Mouse (Mus musculus) kidney, embryonic 14.5 days (tissue): Measurements from ENCODE around the gene Nme2. TPM values are rescaled to one million over a fixed set of nuclear protein-coding genes. Genes with fewer than 3 reads are reported as not detected.
A peak's percentile ranks its signal among the peaks of the same experiment; 100 is the strongest.

ENCODE experiments used
- ATAC-seq: fragments of 200-750 bp; cut with Nextera tagmentation; 2 replicates; pipeline ENCODE4 v1.8.0; 2017; ENCODE audit warnings: moderate number of reproducible peaks, mild to moderate bottlenecking, moderate TSS enrichment, moderate library complexity; ENCODE audit not compliant: low FRiP score, low TSS enrichment
- H3K27ac ChIP-seq: fragments of 300-500 bp; sonication (generic); 2 replicates; pipeline ENCODE4 v1.5.1; 2014; ENCODE audit warnings: low read depth, mild to moderate bottlenecking, low read length, moderate library complexity, mixed read lengths
- H3K27me3 ChIP-seq: fragments of 300-500 bp; sonication (generic); 2 replicates; pipeline ENCODE4 v1.6.1; 2014; ENCODE audit warnings: mild to moderate bottlenecking, low read length; ENCODE audit not compliant: control insufficient read depth, insufficient read depth
- H3K36me3 ChIP-seq: fragments of 300-500 bp; sonication (generic); 2 replicates; pipeline ENCODE4 v1.6.1; 2014; ENCODE audit warnings: low read length, mixed read lengths; ENCODE audit not compliant: control insufficient read depth, insufficient read depth
- H3K4me1 ChIP-seq: fragments of 300-500 bp; sonication (generic); 2 replicates; pipeline ENCODE4 v1.6.1; 2014; ENCODE audit warnings: low read length, mixed read lengths; ENCODE audit not compliant: control insufficient read depth, insufficient read depth
- H3K4me2 ChIP-seq: fragments of 300-500 bp; sonication (generic); replicated peaks from 2 replicates; pipeline ENCODE4 v1.6.1; 2014; ENCODE audit warnings: low read depth, mild to moderate bottlenecking, low read length
- H3K4me3 ChIP-seq: fragments of 300-500 bp; sonication (generic); 2 replicates; pipeline ENCODE4 v1.5.1; 2014; ENCODE audit warnings: mild to moderate bottlenecking, low read length
- H3K9ac ChIP-seq: fragments of 300-500 bp; sonication (generic); 2 replicates; pipeline ENCODE4 v1.6.1; 2014; ENCODE audit warnings: low read depth, mild to moderate bottlenecking, low read length, moderate library complexity
- H3K9me3 ChIP-seq: fragments of 300-500 bp; sonication (generic); 2 replicates; pipeline ENCODE4 v1.6.1; 2016; ENCODE audit warnings: low read length; ENCODE audit not compliant: control insufficient read depth
- WGBS: fragments of 180-500 bp; shearing (Covaris S2); extraction: QIAGEN DNeasy Blood & Tissue Kit; methylation state at CpG from one replicate; pipeline ENCODE4 v1.1.7; 2014; 5-methylcytosine and 5-hydroxymethylcytosine counted together
- polyA plus RNA-seq: library from polyadenylated mRNA; unstranded; fragments of >200 nt; fragmentation: Nextera tagmentation; extraction: Ambion mirVana; gene quantifications from 2 replicates; pipeline ENCODE4 v1.2.1, GENCODE M21; 2014

Nme2 gene
- polyA plus RNA-seq, 1 experiment from 2014 or later, result 271 TPM

- no peak overlapping the region for H3K4me3 ChIP-seq
- 64% methylated on average over 12 of the region's 12 CpGs for WGBS
- no peak overlapping the region for H3K9ac ChIP-seq
- no peaks in the 10 kb centered on the region for H3K9me3 ChIP-seq
- no peaks in the 10 kb centered on the region for H3K27me3 ChIP-seq
- ATAC-seq, result no peak
- no peak overlapping the region for H3K4me2 ChIP-seq
- H3K4me1 ChIP-seq, result no peaks in the 10 kb centered on the region
- H3K27ac ChIP-seq, result peak overlapping the region; percentile 71; the same call in 1 of the 2 replicates
- H3K36me3 ChIP-seq, result no peaks in the 10 kb centered on the region
These were observed 32.4 kb upstream of the Nme2 start for GRCm38 (mm10) chr11:93988328-93989062.

GRCm38 (mm10) chr11:93987625-93988327, 31.7 kb upstream of the Nme2 start:
- no peaks in the 10 kb centered on the region for H3K9me3 ChIP-seq
- H3K36me3 ChIP-seq, result no peaks in the 10 kb centered on the region
- H3K9ac ChIP-seq, result no peak overlapping the region
- H3K4me3 ChIP-seq, result no peak overlapping the region
- ATAC-seq, result no peak
- no peaks in the 10 kb centered on the region for H3K4me1 ChIP-seq
- no peak overlapping the region for H3K4me2 ChIP-seq
- no peaks in the 10 kb centered on the region for H3K27me3 ChIP-seq
- peak overlapping the region; percentile 71; the same call in 1 of the 2 replicates for H3K27ac ChIP-seq
- WGBS, result 63% methylated on average over 8 of the region's 8 CpGs

- no peak overlapping the region for H3K27ac ChIP-seq
These were observed 31.0 kb upstream of the Nme2 start for GRCm38 (mm10) chr11:93987026-93987425.

GRCm38 (mm10) chr11:93986298-93986697, 30.2 kb upstream of the Nme2 start:
- H3K9me3 ChIP-seq, result no peaks in the 10 kb centered on the region
- H3K36me3 ChIP-seq, result no peaks in the 10 kb centered on the region
- no peak overlapping the region for H3K27ac ChIP-seq
- no peak overlapping the region for H3K9ac ChIP-seq
- H3K27me3 ChIP-seq, result no peaks in the 10 kb centered on the region
- H3K4me3 ChIP-seq, result no peak overlapping the region
- no peak for ATAC-seq
- no peaks in the 10 kb centered on the region for H3K4me1 ChIP-seq
- no peak overlapping the region for H3K4me2 ChIP-seq

More at GRCm38 (mm10) chr11:93987026-93987425, 31.0 kb upstream of the Nme2 start:
- Histone ChIP-seq H3K4me1 (no peaks in the 10 kb centered on the region), H3K36me3 (no peaks in the 10 kb centered on the region), H3K27me3 (no peaks in the 10 kb centered on the region), H3K4me2 (no peak overlapping the region), H3K4me3 (no peak overlapping the region), H3K9ac (no peak overlapping the region), H3K9me3 (no peaks in the 10 kb centered on the region)
- WGBS, result 82% methylated on average over 4 of the region's 4 CpGs
- ATAC-seq, result no peak

- no peaks in the 10 kb centered on the region for H3K9me3 ChIP-seq
- H3K27ac ChIP-seq, result no peak overlapping the region
- H3K4me1 ChIP-seq, result no peaks in the 10 kb centered on the region
- no peak overlapping the region for H3K4me3 ChIP-seq
- ATAC-seq, result no peak
- no peaks in the 10 kb centered on the region for H3K27me3 ChIP-seq
- no peak overlapping the region for H3K4me2 ChIP-seq
- 85% methylated on average over 5 of the region's 5 CpGs for WGBS
- H3K9ac ChIP-seq, result no peak overlapping the region
- no peaks in the 10 kb centered on the region for H3K36me3 ChIP-seq
These were observed 29.2 kb upstream of the Nme2 start for GRCm38 (mm10) chr11:93985265-93985664.

- WGBS, result 91% methylated on average over 3 of the region's 3 CpGs
- H3K4me1 ChIP-seq, result no peaks in the 10 kb centered on the region
- ATAC-seq, result no peak
- no peak overlapping the region for H3K4me3 ChIP-seq
- no peaks in the 10 kb centered on the region for H3K9me3 ChIP-seq
- no peak overlapping the region for H3K4me2 ChIP-seq
- no peak overlapping the region for H3K27ac ChIP-seq
- no peaks in the 10 kb centered on the region for H3K27me3 ChIP-seq
- H3K36me3 ChIP-seq, result no peaks in the 10 kb centered on the region
- no peak overlapping the region for H3K9ac ChIP-seq
These were observed 28.6 kb upstream of the Nme2 start for GRCm38 (mm10) chr11:93984619-93985018.

GRCm38 (mm10) chr11:93979502-93980049, 23.5 kb upstream of the Nme2 start:
- H3K27ac ChIP-seq, result no peak overlapping the region
- no peak for ATAC-seq
- H3K4me2 ChIP-seq, result no peak overlapping the region
- H3K4me1 ChIP-seq, result no peaks in the 10 kb centered on the region
- no peak overlapping the region for H3K9ac ChIP-seq
- H3K27me3 ChIP-seq, result no peaks in the 10 kb centered on the region
- H3K4me3 ChIP-seq, result no peak overlapping the region
- no peaks in the 10 kb centered on the region for H3K9me3 ChIP-seq
- no peaks in the 10 kb centered on the region for H3K36me3 ChIP-seq
- WGBS, result 24% methylated on average over 6 of the region's 6 CpGs

- no peak overlapping the region for H3K4me2 ChIP-seq
- no peak overlapping the region for H3K9ac ChIP-seq
- H3K36me3 ChIP-seq, result no peaks in the 10 kb centered on the region
- no peaks in the 10 kb centered on the region; the same call in 1 of the 2 replicates for H3K4me1 ChIP-seq
- WGBS, result 93% methylated on average over 5 of the region's 5 CpGs
- no peak overlapping the region for H3K4me3 ChIP-seq
- H3K27me3 ChIP-seq, result no peaks in the 10 kb centered on the region
- ATAC-seq, result no peak
- H3K27ac ChIP-seq, result no peak overlapping the region
- H3K9me3 ChIP-seq, result no peaks in the 10 kb centered on the region
These were observed 16.9 kb upstream of the Nme2 start for GRCm38 (mm10) chr11:93972951-93973350.

- ATAC-seq, result no peak
- no peaks in the 10 kb centered on the region for H3K27me3 ChIP-seq
- H3K9me3 ChIP-seq, result no peaks in the 10 kb centered on the region
- no peak overlapping the region for H3K27ac ChIP-seq
- H3K4me3 ChIP-seq, result no peak overlapping the region
- 91% methylated on average over 1 of the region's 1 CpGs for WGBS
- H3K36me3 ChIP-seq, result peaks cover 12% of the 10 kb centered on the region
- H3K9ac ChIP-seq, result no peak overlapping the region
- H3K4me1 ChIP-seq, result peaks cover 4% of the 10 kb centered on the region; the same call in 1 of the 2 replicates
- H3K4me2 ChIP-seq, result no peak overlapping the region
These were observed 13.7 kb upstream of the Nme2 start for GRCm38 (mm10) chr11:93969799-93970198.
